Mouse (Mus musculus): Measurements from ENCODE around the gene Nr4a1. TPM values are rescaled to one million over a fixed set of nuclear protein-coding genes. Genes with fewer than 3 reads are reported as not detected.

Nr4a1 gene
- polyA plus RNA-seq (2012; rRNA removed) = 11.7 and 12.4 TPM in 2 replicates

- peak; percentile 58 for DNase-seq (ENCODE audit: low spot score)
Measured at GRCm38 (mm10) chr15:101253886-101254795, at the start of gene Nr4a1. Nr4a1 (plus strand) TSS chr15:101254269.

GRCm38 (mm10) chr15:101204781-101205180 lies 49.3 kb upstream of the Nr4a1 start:
- DNase-seq (ENCODE audit: low spot score) = no peak

- no peak for DNase-seq (ENCODE audit: low spot score)
Measured at GRCm38 (mm10) chr15:101210228-101210627, 43.8 kb upstream of the Nr4a1 start.

DNA sequence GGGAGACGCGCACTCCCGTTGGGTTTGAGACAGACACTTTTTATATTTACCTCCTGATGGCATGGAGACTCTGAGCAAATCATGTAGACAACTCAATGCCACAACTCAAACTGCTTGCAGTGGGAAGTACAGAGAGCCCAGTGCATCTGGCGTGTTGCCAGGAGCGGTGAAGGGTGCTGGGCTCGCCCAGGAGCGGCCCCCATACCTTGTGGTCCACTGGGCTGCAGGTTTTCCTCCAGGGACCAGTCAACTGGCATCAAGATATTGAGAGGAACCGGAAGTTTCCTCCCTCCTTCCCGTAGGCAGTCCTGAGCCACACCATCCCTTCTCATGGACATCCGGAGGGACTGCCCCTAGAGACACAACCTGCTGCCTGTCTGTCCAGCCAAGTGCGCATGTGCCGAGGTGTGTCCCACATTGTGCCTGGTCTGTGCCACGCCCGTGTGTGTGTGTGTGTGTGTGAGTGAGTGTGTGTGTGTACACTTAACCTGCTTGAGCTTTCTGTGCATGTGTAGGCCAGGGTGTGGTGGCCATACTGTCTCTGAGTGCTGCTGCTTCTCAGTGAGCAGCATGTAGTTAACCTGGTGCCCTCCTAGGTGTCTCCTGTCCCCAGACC lies 43.0 kb upstream of the Nr4a1 start:
- no peak for DNase-seq (ENCODE audit: low spot score)

DNA sequence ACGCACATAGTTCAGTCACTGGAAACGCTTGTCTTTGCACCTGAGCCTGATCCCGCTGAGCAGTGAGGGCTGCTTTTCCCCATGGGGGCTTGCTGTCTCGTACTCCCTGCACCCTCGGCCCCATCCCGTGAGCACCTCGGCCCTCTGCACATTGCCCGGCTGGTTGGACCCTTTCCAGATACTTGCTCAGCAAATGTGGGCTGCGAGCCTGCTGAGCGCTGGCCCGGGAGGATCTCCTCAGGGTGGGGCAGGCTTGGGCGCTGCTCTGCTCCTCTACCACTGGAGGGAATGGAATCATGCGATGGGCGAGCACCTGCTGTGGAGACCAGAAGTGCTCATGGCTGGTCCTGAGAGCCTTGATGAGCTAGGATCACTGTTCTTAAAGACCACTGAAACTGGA lies 41.6 kb upstream of the Nr4a1 start:
- DNase-seq (ENCODE audit: low spot score) = no peak

GRCm38 (mm10) chr15:101215136-101215535 lies 38.9 kb upstream of the Nr4a1 start:
- no peak for DNase-seq (ENCODE audit: low spot score)

DNA sequence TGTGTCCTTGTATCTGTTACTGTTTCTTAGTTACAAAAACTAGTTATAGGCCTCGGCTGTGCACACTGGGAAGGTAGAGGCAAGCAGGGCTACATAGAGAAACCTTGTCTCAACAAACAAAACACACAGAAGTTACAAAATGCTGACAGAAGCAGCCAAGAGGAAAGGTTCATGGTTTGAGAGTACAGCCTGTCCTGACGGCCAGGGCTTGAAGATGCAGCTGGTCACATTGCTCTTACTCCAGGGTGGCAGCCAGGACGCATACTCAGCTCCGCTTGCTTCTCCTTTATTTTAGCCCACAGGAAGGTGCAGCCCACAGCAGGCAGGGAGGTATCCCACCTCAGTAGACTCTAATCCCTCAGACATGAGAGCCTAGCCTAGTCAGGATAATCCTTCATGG lies 38.0 kb upstream of the Nr4a1 start:
- no peak for DNase-seq (ENCODE audit: low spot score)

- no peak for DNase-seq (ENCODE audit: low spot score)
Measured at GRCm38 (mm10) chr15:101220905-101221297, 33.2 kb upstream of the Nr4a1 start.

DNA sequence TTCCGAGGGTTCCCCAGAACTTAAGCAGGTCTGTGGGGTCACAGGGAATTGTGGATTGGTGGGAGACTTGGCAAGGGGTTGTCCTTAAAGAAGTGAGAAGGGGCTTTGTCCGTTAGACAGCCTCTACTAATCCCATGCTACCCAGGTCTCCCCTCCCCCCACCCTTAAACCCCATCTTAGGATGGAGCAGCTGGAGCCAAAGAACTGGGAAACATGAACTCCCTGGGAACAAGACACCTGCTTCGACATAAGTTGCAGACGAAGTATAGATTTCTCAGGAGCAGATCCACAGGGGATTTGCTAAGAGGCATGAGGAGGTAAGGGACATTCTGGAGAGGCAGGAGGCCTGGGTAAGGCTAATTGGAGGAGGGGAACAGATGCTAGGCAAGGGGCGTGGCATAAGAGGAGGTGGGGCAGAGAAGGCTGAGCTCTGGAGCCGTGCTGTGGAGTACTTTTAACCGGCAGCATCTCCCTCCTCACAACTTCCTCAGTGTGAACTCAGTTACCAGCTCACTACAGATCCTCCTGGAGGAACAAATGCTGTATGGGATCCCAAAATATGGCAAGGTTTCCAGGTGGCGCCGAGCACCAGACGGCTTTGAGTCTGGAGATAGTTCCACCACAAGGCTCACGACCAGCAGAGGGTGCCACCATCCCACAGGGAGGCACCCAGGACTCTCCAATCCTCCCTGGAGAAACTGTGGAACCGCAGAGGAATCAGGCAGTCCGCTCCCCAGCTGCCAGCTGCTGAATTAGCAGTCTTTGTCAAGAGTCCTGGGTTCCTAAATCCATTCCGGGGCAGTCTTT lies 32.6 kb upstream of the Nr4a1 start:
- peak; percentile 75 for DNase-seq (ENCODE audit: low spot score)

DNA sequence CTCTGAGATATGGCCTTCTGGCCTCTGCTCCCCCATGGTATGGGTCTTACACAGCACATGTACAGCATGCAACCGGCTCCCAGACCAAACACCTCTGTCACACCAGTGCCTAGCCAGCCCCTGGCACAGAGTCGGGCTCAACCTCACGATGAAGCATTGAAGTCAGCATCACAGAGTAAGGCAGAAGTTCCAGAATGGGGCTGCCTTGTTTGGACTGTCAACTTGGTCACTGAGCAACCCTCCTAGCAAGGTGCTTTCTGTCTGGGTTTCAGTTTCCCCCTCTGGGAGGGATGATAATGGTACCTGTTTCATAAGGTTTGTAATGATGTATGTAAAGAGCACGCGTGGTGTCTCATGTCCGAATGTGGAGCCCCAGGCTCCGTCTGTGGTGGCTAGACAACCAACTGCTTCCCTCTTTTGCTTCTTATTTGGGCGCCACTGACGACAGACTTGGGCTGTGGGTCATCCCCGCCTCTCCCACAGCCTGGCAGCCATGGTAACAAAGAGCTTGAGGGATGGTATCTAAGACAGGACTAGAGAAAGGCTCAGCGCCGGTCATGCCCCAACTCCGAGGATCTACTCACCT lies 31.1 kb upstream of the Nr4a1 start:
- no peak for DNase-seq (ENCODE audit: low spot score)

- no peak for DNase-seq (ENCODE audit: low spot score)
Measured at GRCm38 (mm10) chr15:101223596-101223995, 30.5 kb upstream of the Nr4a1 start.

- peak; percentile 73 for DNase-seq (ENCODE audit: low spot score)
Measured at GRCm38 (mm10) chr15:101224006-101224906, 29.8 kb upstream of the Nr4a1 start, which contains the start of gene Grasp. Grasp (plus strand) TSS chr15:101224188.

GRCm38 (mm10) chr15:101224977-101225376 lies 29.1 kb upstream of the Nr4a1 start:
- no peak for DNase-seq (ENCODE audit: low spot score)

DNA sequence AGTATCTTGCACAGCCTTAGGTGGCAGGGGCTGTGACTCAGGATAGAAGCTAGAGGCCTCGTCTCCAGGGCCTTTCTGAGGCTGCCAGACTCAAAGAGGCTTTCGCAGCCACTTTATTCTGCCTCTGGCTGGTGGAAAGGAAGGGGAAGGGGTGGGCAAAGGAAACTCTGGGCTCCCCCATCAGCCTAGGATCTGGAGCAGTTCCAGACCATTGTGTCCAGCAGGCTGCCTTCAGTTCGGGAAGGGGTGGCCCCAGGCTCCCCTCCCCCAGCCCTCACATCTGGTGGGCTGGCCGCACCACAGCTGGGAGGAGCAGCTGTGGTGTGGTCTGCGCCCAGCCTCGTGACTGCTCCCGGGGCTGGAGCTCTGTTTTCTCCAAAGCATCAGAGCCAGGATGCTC lies 26.1 kb upstream of the Nr4a1 start:
- DNase-seq (ENCODE audit: low spot score) = no peak

DNA sequence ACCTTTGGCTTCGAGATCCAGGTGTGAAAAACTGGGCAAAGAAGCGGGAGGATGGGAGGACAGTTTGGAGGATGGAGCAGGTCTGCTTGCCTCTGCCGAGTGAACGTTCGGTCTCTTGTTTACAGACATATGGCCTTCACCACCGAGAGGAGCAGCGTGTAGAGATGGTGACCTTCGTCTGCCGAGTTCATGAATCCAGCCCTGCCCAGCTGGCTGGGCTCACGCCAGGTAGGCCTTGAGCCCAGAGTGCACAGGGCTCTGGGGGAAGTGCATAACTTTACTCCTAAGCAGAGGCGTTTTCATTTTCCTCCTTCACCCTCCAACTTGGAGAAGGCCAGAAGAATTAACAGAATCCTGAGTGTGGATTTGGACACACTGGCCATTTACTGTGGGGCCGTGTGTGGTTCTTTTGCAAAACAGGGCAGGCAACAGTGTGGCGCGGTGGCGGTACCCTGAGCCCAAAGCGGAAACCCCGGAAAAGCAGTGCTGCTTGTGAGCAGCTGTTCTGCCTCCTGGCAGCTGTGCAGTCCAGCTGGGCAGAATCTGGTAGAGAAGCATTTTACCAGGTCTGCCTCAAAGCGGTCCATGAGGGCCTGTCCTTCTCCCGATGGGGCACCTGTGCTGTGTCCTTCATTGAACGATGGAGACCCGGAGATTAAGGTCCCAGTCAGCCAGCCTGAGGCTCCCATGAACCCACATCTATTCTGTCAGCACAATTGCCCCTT lies 25.0 kb upstream of the Nr4a1 start:
- no peak for DNase-seq (ENCODE audit: low spot score)

DNA sequence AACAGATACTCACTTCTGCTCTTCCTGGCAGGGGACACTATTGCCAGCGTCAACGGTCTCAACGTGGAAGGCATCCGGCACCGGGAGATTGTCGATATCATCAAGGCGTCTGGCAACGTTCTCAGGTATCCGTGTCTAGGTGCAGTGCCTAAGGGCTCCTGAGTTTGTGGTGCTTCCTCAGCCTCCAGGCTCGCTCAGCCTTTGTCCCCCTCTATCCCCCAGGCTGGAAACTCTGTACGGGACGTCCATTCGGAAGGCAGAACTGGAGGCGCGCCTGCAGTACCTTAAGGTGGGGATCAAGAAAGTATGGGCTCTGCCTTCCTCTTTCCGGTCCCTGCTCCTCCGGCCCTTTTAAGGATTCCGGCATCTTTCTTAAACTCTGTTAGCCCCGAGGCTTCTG lies 23.6 kb upstream of the Nr4a1 start:
- DNase-seq (ENCODE audit: low spot score) = no peak

GRCm38 (mm10) chr15:101230995-101231647 lies 22.9 kb upstream of the Nr4a1 start:
- DNase-seq (ENCODE audit: low spot score) = no peak

- no peak for DNase-seq (ENCODE audit: low spot score)
Measured at GRCm38 (mm10) chr15:101231648-101232180, 22.4 kb upstream of the Nr4a1 start.

DNA sequence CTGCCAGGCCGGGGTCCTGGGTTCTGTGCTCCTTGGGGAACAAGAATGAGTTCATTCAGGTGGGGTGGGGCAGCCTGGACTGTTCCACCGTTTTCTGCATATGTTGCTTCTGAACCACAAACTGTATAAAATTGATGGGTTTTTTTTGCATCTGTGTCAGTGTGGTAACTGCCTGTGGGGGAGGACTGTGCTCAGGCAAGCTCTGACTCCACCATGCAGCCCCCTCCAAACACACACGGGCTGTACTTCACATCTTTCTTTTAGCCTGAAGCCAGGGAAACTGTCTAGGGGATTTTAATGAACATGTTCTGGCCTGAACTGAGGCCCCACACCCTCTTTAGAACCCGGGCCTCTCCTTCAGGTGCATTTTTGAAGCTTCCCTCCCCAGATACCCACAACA lies 21.5 kb upstream of the Nr4a1 start:
- DNase-seq (ENCODE audit: low spot score) = no peak
